Mouse (Mus musculus) ovary, postnatal 10 days (tissue): ENCODE measurements around the gene Prdx5.

Experiments
- DNase-seq: peaks from one replicate; pipeline ENCODE4 v3.0.0; 2022; ENCODE audit warnings: low spot score

The Prdx5 gene

GRCm38 (mm10) chr19:6909507-6910289 is at the start of gene Prdx5, which contains the start of gene Trmt112:
Gene Prdx5 (minus strand): TSS chr19:6910106.
Gene Trmt112 (plus strand): TSS chr19:6909698.
- peak; percentile 60 for DNase-seq

GRCm38 (mm10) chr19:6956461-6956860 is 46.6 kb upstream of the Prdx5 start:
- no peak for DNase-seq

GRCm38 (mm10) chr19:6955424-6955823 is 45.5 kb upstream of the Prdx5 start:
- no peak for DNase-seq

- no peak for DNase-seq
Measured at GRCm38 (mm10) chr19:6954046-6954445, 44.1 kb upstream of the Prdx5 start.

- no peak for DNase-seq
Measured at GRCm38 (mm10) chr19:6952712-6953037, 42.8 kb upstream of the Prdx5 start.

- peak; percentile 60 for DNase-seq
Measured at GRCm38 (mm10) chr19:6951994-6952711, 42.2 kb upstream of the Prdx5 start.

- DNase-seq = peak; percentile 70
Measured at GRCm38 (mm10) chr19:6951381-6951968, 41.6 kb upstream of the Prdx5 start.

GRCm38 (mm10) chr19:6950613-6951153 is 40.8 kb upstream of the Prdx5 start:
- peak; percentile 52 for DNase-seq

GRCm38 (mm10) chr19:6949951-6950350 is 40.0 kb upstream of the Prdx5 start:
- DNase-seq = no peak

- no peak for DNase-seq
Measured at GRCm38 (mm10) chr19:6949532-6949931, 39.6 kb upstream of the Prdx5 start.

- DNase-seq = no peak
Measured at GRCm38 (mm10) chr19:6948186-6948585, 38.3 kb upstream of the Prdx5 start.

- DNase-seq = no peak
Measured at GRCm38 (mm10) chr19:6947742-6948141, 37.8 kb upstream of the Prdx5 start.

- no peak for DNase-seq
Measured at GRCm38 (mm10) chr19:6943709-6944108, 33.8 kb upstream of the Prdx5 start.

- DNase-seq = no peak
Measured at GRCm38 (mm10) chr19:6942764-6943163, 32.9 kb upstream of the Prdx5 start.

- DNase-seq = peak; percentile 78
Measured at GRCm38 (mm10) chr19:6942249-6942691, 32.4 kb upstream of the Prdx5 start, which contains the start of gene Gpr137. Gene Gpr137 (minus strand): TSS chr19:6942480.

GRCm38 (mm10) chr19:6941372-6942248 is 31.7 kb upstream of the Prdx5 start, which contains the start of gene Bad:
Gene Bad (plus strand): TSS chr19:6941861.
- DNase-seq = peak; percentile 98

- DNase-seq = no peak
Measured at GRCm38 (mm10) chr19:6940396-6941351, 30.8 kb upstream of the Prdx5 start.

GRCm38 (mm10) chr19:6939106-6940002 is 29.4 kb upstream of the Prdx5 start:
- no peak for DNase-seq
